Mouse (Mus musculus): Measurements from ENCODE around the gene Lrrc8c.
"Not testable (repeated sequence)": the region's sequence is repeated elsewhere in the genome, so short reads cannot be mapped to it uniquely, and the experiment has no call there.

Lrrc8c gene

GRCm38 (mm10) chr5:105609683-105610082 is 90.5 kb downstream of the Lrrc8c start:
- DNase-seq, result no peak

GRCm38 (mm10) chr5:105613002-105613401 is 93.8 kb downstream of the Lrrc8c start:
- DNase-seq, result no peak

- no peak for DNase-seq
Measured at GRCm38 (mm10) chr5:105614000-105614399, 94.8 kb downstream of the Lrrc8c start.

- no peak for DNase-seq
Measured at GRCm38 (mm10) chr5:105614682-105615434, 95.7 kb downstream of the Lrrc8c start.

GRCm38 (mm10) chr5:105615871-105616454 is 96.8 kb downstream of the Lrrc8c start:
- no peak for DNase-seq

- no peak for DNase-seq
Measured at GRCm38 (mm10) chr5:105616538-105616937, 97.3 kb downstream of the Lrrc8c start.

- no peak for DNase-seq
Measured at GRCm38 (mm10) chr5:105618510-105618909, 99.3 kb downstream of the Lrrc8c start.

GRCm38 (mm10) chr5:105619666-105620065 is 100.5 kb downstream of the Lrrc8c start:
- no peak for DNase-seq

GRCm38 (mm10) chr5:105620505-105621116 is 101.4 kb downstream of the Lrrc8c start:
- peak; percentile 51 for DNase-seq

GRCm38 (mm10) chr5:105623074-105623713 is 104.0 kb downstream of the Lrrc8c start:
- no peak for DNase-seq

- DNase-seq, result no peak
Measured at GRCm38 (mm10) chr5:105624257-105624656, 105.1 kb downstream of the Lrrc8c start.

GRCm38 (mm10) chr5:105625504-105626150 is 106.4 kb downstream of the Lrrc8c start:
- no peak for DNase-seq

GRCm38 (mm10) chr5:105626355-105626754 is 107.2 kb downstream of the Lrrc8c start:
- DNase-seq, result peak; percentile 15

- DNase-seq, result no peak
Measured at GRCm38 (mm10) chr5:105627093-105627492, 107.9 kb downstream of the Lrrc8c start.

- no peak for DNase-seq
Measured at GRCm38 (mm10) chr5:105629955-105630354, 110.8 kb downstream of the Lrrc8c start.

GRCm38 (mm10) chr5:105632066-105632465 is 112.9 kb downstream of the Lrrc8c start:
- DNase-seq, result no peak

- no peak for DNase-seq
Measured at GRCm38 (mm10) chr5:105635576-105635975, 116.4 kb downstream of the Lrrc8c start.

GRCm38 (mm10) chr5:105636484-105637191 is 117.5 kb downstream of the Lrrc8c start:
- DNase-seq, result no peak

- not testable (repeated sequence) for DNase-seq
Measured at GRCm38 (mm10) chr5:105638266-105638665, 119.1 kb downstream of the Lrrc8c start.

GRCm38 (mm10) chr5:105638916-105639315 is 119.7 kb downstream of the Lrrc8c start:
- no peak for DNase-seq

GRCm38 (mm10) chr5:105639363-105639762 is 120.2 kb downstream of the Lrrc8c start:
- no peak for DNase-seq

- no peak for DNase-seq
Measured at GRCm38 (mm10) chr5:105642517-105642916, 123.3 kb downstream of the Lrrc8c start.
